Mouse (Mus musculus): Measurements from ENCODE around the gene Stxbp4.

DNA sequence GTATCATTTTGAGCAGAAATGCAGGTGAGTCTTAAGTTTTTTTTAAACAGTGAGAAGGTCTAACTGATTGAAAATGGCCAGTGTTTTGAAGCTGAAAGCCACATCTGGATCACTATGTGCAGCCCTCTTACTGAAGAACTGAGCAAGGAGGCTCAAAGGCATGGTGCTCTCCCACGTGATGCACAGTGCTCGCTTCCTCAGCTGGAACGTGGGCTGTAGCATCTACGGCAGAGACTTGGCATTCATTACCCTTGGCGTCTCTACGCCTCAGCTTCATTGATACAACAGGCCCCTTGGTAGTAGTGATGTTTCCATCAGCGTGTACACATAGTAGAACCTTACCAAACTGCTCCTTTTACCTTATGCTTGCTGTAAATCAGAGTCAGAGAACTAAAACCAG, 15.4 kb downstream of the Stxbp4 start:
- no peak for TF ChIP-seq POLR2A (IDR thresholded peaks at IDR 0.05; ENCODE audit: low read depth, low read length)
- TF ChIP-seq CTCF (IDR thresholded peaks at IDR 0.05; ENCODE audit: borderline replicate concordance, insufficient read depth, low read length) = no peak

Data from embryonic fibroblast, embryonic 13.5 days (primary cell).